Mouse (Mus musculus) heart, embryonic 13.5 days (tissue): ENCODE measurements at regions not wholly inside any gene's neighbourhood (a gene's known extent, or its start where the extent isn't known, plus 50 kb on each side); places are given as distances from the start of the nearest gene placed in this dataset.

Experiments used
- ATAC-seq: fragments of 200-750 bp; cut with Nextera tagmentation; 2 replicates; pipeline ENCODE4 v1.8.0; 2017; ENCODE audit warnings: moderate TSS enrichment; ENCODE audit not compliant: insufficient number of reproducible peaks, low FRiP score, low TSS enrichment; ENCODE audit errors: extremely low read depth
- H3K27ac ChIP-seq: fragments of 300-500 bp; sonication (generic); replicated peaks from 2 replicates; pipeline ENCODE4 v1.5.1; 2015; ENCODE audit warnings: moderate library complexity, mild to moderate bottlenecking, inconsistent platforms
- H3K27me3 ChIP-seq: fragments of 300-500 bp; sonication (generic); replicated peaks from 2 replicates; pipeline ENCODE4 v1.6.1; 2015; ENCODE audit warnings: mild to moderate bottlenecking, inconsistent platforms
- H3K36me3 ChIP-seq: fragments of 300-500 bp; sonication (generic); 2 replicates; pipeline ENCODE4 v1.6.1; 2015; ENCODE audit warnings: mild to moderate bottlenecking, inconsistent platforms
- H3K4me1 ChIP-seq: fragments of 300-500 bp; sonication (generic); 2 replicates; pipeline ENCODE4 v1.6.1; 2015; ENCODE audit warnings: inconsistent platforms
- H3K4me2 ChIP-seq: fragments of 300-500 bp; sonication (generic); 2 replicates; pipeline ENCODE4 v1.6.1; 2015; ENCODE audit warnings: inconsistent platforms, mild to moderate bottlenecking, moderate library complexity
- H3K4me3 ChIP-seq: fragments of 300-500 bp; sonication (generic); 2 replicates; pipeline ENCODE4 v1.5.1; 2015; ENCODE audit warnings: moderate library complexity, mild to moderate bottlenecking, inconsistent platforms
- H3K9ac ChIP-seq: fragments of 300-500 bp; sonication (generic); 2 replicates; pipeline ENCODE4 v1.6.1; 2015; ENCODE audit warnings: inconsistent platforms, mild to moderate bottlenecking, moderate library complexity
- H3K9me3 ChIP-seq: fragments of 300-500 bp; sonication (generic); 2 replicates; pipeline ENCODE4 v1.6.1; 2016; ENCODE audit warnings: inconsistent platforms
- WGBS: fragments of 180-500 bp; shearing (Covaris S2); methylation state at CpG from one replicate; pipeline ENCODE4 v1.1.7; 2015; ENCODE audit warnings: mixed read lengths; 5-methylcytosine and 5-hydroxymethylcytosine counted together

DNA sequence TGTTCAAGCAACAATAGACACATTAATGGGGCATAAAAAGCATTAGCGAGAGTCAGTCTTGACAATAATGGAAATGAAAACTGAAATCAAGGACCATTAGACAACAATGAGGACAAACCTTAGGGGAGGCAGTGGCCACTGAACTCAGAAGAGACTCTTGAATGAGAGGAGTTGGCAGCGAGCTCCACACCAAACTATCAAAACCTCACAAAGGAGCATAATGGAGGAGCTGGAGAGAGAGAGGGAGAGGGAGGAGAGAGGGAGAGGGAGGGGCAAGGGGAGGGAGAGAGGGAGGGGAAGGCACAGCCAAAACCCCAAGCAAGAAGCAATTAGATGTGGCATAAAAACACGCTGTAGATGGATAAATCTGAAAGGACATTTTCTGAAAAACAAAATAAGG lies 227.4 kb upstream of the Msx2 start:
- Histone ChIP-seq H3K4me1 (peaks cover 29% of the 10 kb centered on the region), H3K36me3 (no peaks in the 10 kb centered on the region), H3K9me3 (no peaks in the 10 kb centered on the region), H3K27me3 (no peaks in the 10 kb centered on the region), H3K4me3 (no peak overlapping the region), H3K9ac (no peak overlapping the region), H3K27ac (no peak overlapping the region), H3K4me2 (no peak overlapping the region)
- ATAC-seq: no peak
- 75% methylated on average over 3 of the region's 3 CpGs for WGBS

GRCm38 (mm10) chr13:53697954-53698353 lies 225.1 kb upstream of the Msx2 start:
- WGBS: 57% methylated on average over 6 of the region's 6 CpGs
- Histone ChIP-seq H3K4me2 (no peak overlapping the region), H3K4me3 (no peak overlapping the region), H3K27me3 (no peaks in the 10 kb centered on the region), H3K36me3 (no peaks in the 10 kb centered on the region), H3K27ac (no peak overlapping the region), H3K4me1 (peaks cover 35% of the 10 kb centered on the region), H3K9ac (no peak overlapping the region), H3K9me3 (no peaks in the 10 kb centered on the region)
- ATAC-seq: no peak

GRCm38 (mm10) chr13:53695385-53695784 lies 222.5 kb upstream of the Msx2 start:
- no peaks in the 10 kb centered on the region for H3K36me3 ChIP-seq
- no peaks in the 10 kb centered on the region for H3K9me3 ChIP-seq
- H3K9ac ChIP-seq: no peak overlapping the region
- peak; percentile 51; the same call in 1 of the 2 replicates for ATAC-seq
- peaks cover 35% of the 10 kb centered on the region for H3K4me1 ChIP-seq
- 17% methylated on average over 3 of the region's 3 CpGs for WGBS
- peak overlapping the region; percentile 68 for H3K27ac ChIP-seq
- H3K4me3 ChIP-seq: no peak overlapping the region
- no peak overlapping the region for H3K4me2 ChIP-seq
- no peaks in the 10 kb centered on the region; the same call in 1 of the 2 replicates for H3K27me3 ChIP-seq

DNA sequence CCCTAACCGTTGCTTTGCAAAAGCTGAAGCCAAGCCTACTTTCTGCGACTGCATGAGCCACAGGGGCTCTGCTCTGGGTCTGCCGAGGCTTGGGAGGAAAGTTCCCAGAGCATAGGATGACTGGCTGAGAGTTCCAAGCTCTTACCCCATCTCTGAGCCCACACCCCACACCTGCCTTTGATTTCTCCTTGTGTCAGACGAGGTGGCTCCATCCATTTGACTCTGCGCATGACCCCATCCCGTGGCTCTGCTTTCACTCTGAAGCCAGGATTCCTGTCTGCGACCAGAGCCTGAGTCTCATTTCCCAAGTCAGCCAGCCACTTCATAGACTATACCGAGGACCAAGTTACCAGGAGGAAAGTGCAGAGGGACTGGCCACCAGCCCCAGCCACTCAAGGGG lies 216.1 kb upstream of the Msx2 start:
- Histone ChIP-seq H3K36me3 (no peaks in the 10 kb centered on the region), H3K4me1 (peaks cover 5% of the 10 kb centered on the region; the same call in 1 of the 2 replicates), H3K9ac (peak overlapping the region; percentile 15), H3K9me3 (no peaks in the 10 kb centered on the region), H3K4me3 (peak overlapping the region; percentile 39), H3K4me2 (peak overlapping the region; percentile 63), H3K27me3 (peaks cover 5% of the 10 kb centered on the region; the same call in 1 of the 2 replicates), H3K27ac (0 out of 2 replicates have a peak overlapping the region, but pooled peaks have one; percentile 29)
- no peak for ATAC-seq
- WGBS: 22% methylated on average over 8 of the region's 8 CpGs

DNA sequence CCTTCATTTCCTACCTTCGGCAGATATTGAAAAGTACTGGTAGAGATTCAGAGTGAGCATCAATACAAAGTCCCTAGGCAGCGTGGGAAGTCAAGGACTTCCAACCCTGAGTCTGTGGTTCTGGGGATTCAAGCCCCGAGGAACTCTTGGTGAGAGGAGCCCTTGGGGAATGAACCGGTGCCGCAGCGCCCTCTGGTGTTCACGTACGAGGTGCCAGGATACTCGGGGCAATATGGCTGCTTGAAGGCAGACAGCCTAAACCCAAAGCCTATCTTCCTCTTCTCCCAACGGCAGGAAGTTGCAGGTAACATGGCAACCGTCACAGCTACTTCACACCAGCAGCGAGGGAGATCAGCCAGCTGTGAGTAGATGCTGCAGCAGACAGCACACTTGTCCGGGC lies 215.6 kb upstream of the Msx2 start:
- H3K4me2 ChIP-seq: peak overlapping the region; percentile 63
- no peak for ATAC-seq
- H3K4me1 ChIP-seq: peaks cover 5% of the 10 kb centered on the region; the same call in 1 of the 2 replicates
- WGBS: 6% methylated on average over 13 of the region's 13 CpGs
- no peaks in the 10 kb centered on the region for H3K36me3 ChIP-seq
- peak overlapping the region; percentile 15 for H3K9ac ChIP-seq
- H3K27ac ChIP-seq: 0 out of 2 replicates have a peak overlapping the region, but pooled peaks have one; percentile 29
- H3K9me3 ChIP-seq: no peaks in the 10 kb centered on the region
- H3K4me3 ChIP-seq: peak overlapping the region; percentile 39
- H3K27me3 ChIP-seq: peaks cover 5% of the 10 kb centered on the region; the same call in 1 of the 2 replicates

DNA sequence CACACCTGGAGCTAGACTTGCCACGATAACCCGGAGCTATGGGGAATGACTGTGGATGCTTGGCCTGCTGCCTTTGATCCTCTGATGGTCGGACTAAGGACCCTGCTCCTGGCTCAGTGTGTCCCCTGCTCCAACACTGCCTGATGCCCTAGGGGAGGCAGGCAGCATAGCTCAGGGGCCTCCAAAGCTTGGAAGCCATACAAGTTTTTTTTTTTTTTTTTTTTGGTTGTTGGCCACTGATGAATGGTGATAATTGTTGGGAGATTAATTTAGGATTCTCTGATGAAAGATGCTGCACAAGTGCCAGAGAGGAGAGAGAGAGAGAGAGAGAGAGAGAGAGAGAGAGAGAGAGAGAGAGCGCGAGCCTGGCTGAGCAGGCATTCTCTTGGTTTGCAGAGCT lies 211.6 kb upstream of the Msx2 start:
- H3K27ac ChIP-seq: no peak overlapping the region
- H3K9me3 ChIP-seq: no peaks in the 10 kb centered on the region
- H3K36me3 ChIP-seq: no peaks in the 10 kb centered on the region
- no peak overlapping the region for H3K4me2 ChIP-seq
- ATAC-seq: no peak
- H3K4me1 ChIP-seq: peaks cover 11% of the 10 kb centered on the region; the same call in 1 of the 2 replicates
- no peak overlapping the region for H3K9ac ChIP-seq
- no peak overlapping the region for H3K4me3 ChIP-seq
- WGBS: 65% methylated on average over 5 of the region's 5 CpGs
- H3K27me3 ChIP-seq: 0 out of 2 replicates have a peak, but pooled peaks cover 2% of the 10 kb centered on the region

DNA sequence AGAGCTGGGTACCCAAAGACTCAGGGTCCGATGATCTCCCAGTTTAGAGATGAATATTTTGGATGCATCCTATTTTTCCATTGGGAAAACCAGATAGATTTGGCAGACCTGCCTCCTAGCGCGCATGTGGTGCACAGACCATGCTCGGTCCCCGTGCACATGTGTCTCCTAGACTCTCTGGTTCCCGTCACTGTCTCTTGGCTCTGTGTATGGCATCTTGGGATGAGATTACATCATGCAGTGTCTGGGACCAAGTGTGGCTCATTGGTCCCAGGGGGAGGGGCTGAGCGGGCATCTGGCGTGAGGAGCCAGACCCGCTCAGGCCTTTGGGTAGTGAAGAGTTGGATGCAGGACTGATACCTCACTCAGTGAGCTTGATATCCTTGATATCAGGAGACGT lies 204.3 kb upstream of the Msx2 start:
- 84% methylated on average over 10 of the region's 10 CpGs for WGBS
- Histone ChIP-seq H3K36me3 (no peaks in the 10 kb centered on the region), H3K27me3 (peaks cover 6% of the 10 kb centered on the region; the same call in 1 of the 2 replicates), H3K27ac (no peak overlapping the region), H3K4me2 (no peak overlapping the region), H3K9me3 (no peaks in the 10 kb centered on the region), H3K9ac (no peak overlapping the region), H3K4me1 (peaks cover 6% of the 10 kb centered on the region; the same call in 1 of the 2 replicates), H3K4me3 (no peak overlapping the region)
- ATAC-seq: no peak

GRCm38 (mm10) chr13:53670361-53670760 lies 197.5 kb upstream of the Msx2 start:
- Histone ChIP-seq H3K4me2 (peak overlapping the region; percentile 36; the same call in 1 of the 2 replicates), H3K4me3 (no peak overlapping the region), H3K9me3 (peaks cover 10% of the 10 kb centered on the region; the same call in 1 of the 2 replicates), H3K27me3 (no peaks in the 10 kb centered on the region), H3K9ac (no peak overlapping the region), H3K27ac (no peak overlapping the region), H3K36me3 (no peaks in the 10 kb centered on the region), H3K4me1 (peaks cover 11% of the 10 kb centered on the region)
- 36% methylated on average over 19 of the region's 19 CpGs for WGBS
- ATAC-seq: no peak

DNA sequence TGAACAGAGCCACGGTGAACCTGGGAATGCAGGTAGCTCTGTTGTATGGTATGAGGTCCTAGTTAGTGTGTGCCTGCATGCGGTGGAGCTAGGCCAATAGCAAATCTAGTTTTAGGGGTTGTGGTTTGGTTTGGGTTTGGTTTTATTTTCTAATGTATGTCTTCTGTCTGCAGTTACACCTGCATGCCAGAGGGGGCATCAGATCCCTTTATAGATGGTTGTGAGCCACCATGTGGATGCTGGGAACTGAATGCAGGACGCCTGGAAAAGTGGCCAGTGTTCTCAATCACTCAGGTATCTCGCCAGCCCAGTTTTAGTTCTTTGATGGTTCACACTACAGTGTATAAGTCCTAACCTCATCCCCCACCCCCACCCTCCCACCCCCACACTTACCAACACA lies 194.6 kb upstream of the Msx2 start:
- ATAC-seq: no peak
- WGBS: 82% methylated on average over 4 of the region's 4 CpGs

GRCm38 (mm10) chr13:53665592-53665991 lies 192.7 kb upstream of the Msx2 start:
- peaks cover 10% of the 10 kb centered on the region for H3K4me1 ChIP-seq
- peaks cover 10% of the 10 kb centered on the region; the same call in 1 of the 2 replicates for H3K9me3 ChIP-seq
- no peak overlapping the region for H3K4me2 ChIP-seq
- ATAC-seq: no peak
- H3K27ac ChIP-seq: no peak overlapping the region
- no peak overlapping the region for H3K9ac ChIP-seq
- no peaks in the 10 kb centered on the region for H3K27me3 ChIP-seq
- no peak overlapping the region for H3K4me3 ChIP-seq
- H3K36me3 ChIP-seq: no peaks in the 10 kb centered on the region
- 87% methylated on average over 2 of the region's 2 CpGs for WGBS

More for the DNA sequence above, 194.6 kb upstream of the Msx2 start:
- Histone ChIP-seq H3K27me3 (no peaks in the 10 kb centered on the region), H3K9me3 (peaks cover 10% of the 10 kb centered on the region; the same call in 1 of the 2 replicates), H3K4me1 (peaks cover 17% of the 10 kb centered on the region), H3K4me3 (no peak overlapping the region), H3K9ac (no peak overlapping the region), H3K27ac (no peak overlapping the region), H3K4me2 (no peak overlapping the region), H3K36me3 (no peaks in the 10 kb centered on the region)

DNA sequence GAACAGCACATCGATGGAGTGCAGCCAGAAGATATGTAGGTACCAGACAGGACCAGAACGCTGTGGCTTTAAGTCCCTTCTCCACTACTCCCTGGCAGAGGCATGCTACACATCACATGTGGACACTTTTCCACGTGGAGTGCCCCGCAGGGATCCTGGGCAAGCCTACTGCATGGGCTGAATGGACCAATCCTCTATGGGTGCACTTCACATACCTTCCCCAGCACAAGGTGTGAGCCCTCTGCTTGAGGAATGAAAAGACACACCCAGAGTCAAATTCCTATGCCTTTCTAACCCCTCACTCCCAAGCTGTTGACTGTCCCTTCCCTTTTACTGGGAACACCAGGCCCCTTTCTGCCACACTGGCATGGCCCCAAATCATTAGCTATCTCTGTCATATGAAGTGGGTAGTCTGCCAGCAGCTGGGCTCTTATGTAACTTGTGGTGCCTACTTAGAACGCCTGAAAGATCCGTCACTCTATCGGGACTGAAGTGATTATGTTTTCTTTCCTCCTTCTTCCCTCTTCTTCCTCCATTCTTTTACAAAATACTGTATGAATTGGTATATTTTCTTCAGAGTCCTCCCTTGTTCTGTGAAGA lies 191.9 kb upstream of the Msx2 start:
- Histone ChIP-seq H3K4me1 (peaks cover 6% of the 10 kb centered on the region; the same call in 1 of the 2 replicates), H3K27me3 (no peaks in the 10 kb centered on the region), H3K4me3 (no peak overlapping the region), H3K9me3 (peaks cover 10% of the 10 kb centered on the region; the same call in 1 of the 2 replicates), H3K4me2 (no peak overlapping the region), H3K36me3 (no peaks in the 10 kb centered on the region), H3K9ac (no peak overlapping the region), H3K27ac (no peak overlapping the region)
- ATAC-seq: no peak
- WGBS: 67% methylated on average over 7 of the region's 7 CpGs

- Histone ChIP-seq H3K27me3 (no peaks in the 10 kb centered on the region), H3K4me2 (no peak overlapping the region), H3K27ac (no peak overlapping the region), H3K4me3 (no peak overlapping the region), H3K9ac (no peak overlapping the region), H3K36me3 (no peaks in the 10 kb centered on the region), H3K4me1 (no peaks in the 10 kb centered on the region), H3K9me3 (no peaks in the 10 kb centered on the region)
- WGBS: 33% methylated on average over 4 of the region's 4 CpGs
- ATAC-seq: no peak
Observed at GRCm38 (mm10) chr13:53652826-53653225, 180.0 kb upstream of the Msx2 start.
